Mouse (Mus musculus) embryonic facial prominence, embryonic 11.5 days (tissue): ENCODE data around the gene Nupl2. TPM values are rescaled to one million over a fixed set of nuclear protein-coding genes. Genes with fewer than 3 reads are reported as not detected.

Experiments used
- ATAC-seq: fragments of 200-750 bp; cut with Nextera tagmentation; replicated peaks from 2 replicates; pipeline ENCODE4 v1.8.0; 2017; ENCODE audit warnings: low read depth; ENCODE audit not compliant: insufficient number of reproducible peaks, low FRiP score, low TSS enrichment
- DNase-seq: peaks from one replicate; pipeline ENCODE4 v3.0.0-alpha.2; 2015; ENCODE audit warnings: low spot score
- H3K27ac ChIP-seq: fragments of 300-500 bp; sonication (generic); replicated peaks from 2 replicates; pipeline ENCODE4 v1.5.1; 2014; ENCODE audit warnings: mild to moderate bottlenecking, low read depth, low read length, control low read depth
- H3K27me3 ChIP-seq: fragments of 300-500 bp; sonication (generic); 2 replicates; pipeline ENCODE4 v1.6.1; 2014; ENCODE audit warnings: mild to moderate bottlenecking, low read length, moderate library complexity, mixed read lengths; ENCODE audit not compliant: control insufficient read depth, insufficient read depth
- H3K36me3 ChIP-seq: fragments of 300-500 bp; sonication (generic); replicated peaks from 2 replicates; pipeline ENCODE4 v1.6.1; 2014; ENCODE audit warnings: low read depth, mild to moderate bottlenecking, low read length, moderate library complexity, mixed read lengths; ENCODE audit not compliant: control insufficient read depth, insufficient read depth
- H3K4me1 ChIP-seq: fragments of 300-500 bp; sonication (generic); 2 replicates; pipeline ENCODE4 v1.6.1; 2014; ENCODE audit warnings: low read length, mixed read lengths; ENCODE audit not compliant: control insufficient read depth, insufficient read depth
- H3K4me2 ChIP-seq: fragments of 300-500 bp; sonication (generic); 2 replicates; pipeline ENCODE4 v1.6.1; 2014; ENCODE audit warnings: low read depth, mild to moderate bottlenecking, control low read depth, low read length, moderate library complexity
- H3K4me3 ChIP-seq: fragments of 300-500 bp; sonication (generic); 2 replicates; pipeline ENCODE4 v1.5.1; 2014; ENCODE audit warnings: low read depth, low read length, control low read depth
- H3K9ac ChIP-seq: fragments of 300-500 bp; sonication (generic); replicated peaks from 2 replicates; pipeline ENCODE4 v1.6.1; 2014; ENCODE audit warnings: mild to moderate bottlenecking, control low read depth, low read length
- H3K9me3 ChIP-seq: fragments of 300-500 bp; sonication (generic); replicated peaks from 2 replicates; pipeline ENCODE4 v1.6.1; 2016; ENCODE audit warnings: mild to moderate bottlenecking, low read length, inconsistent platforms, mixed read lengths; ENCODE audit not compliant: control insufficient read depth
- WGBS: fragments of 180-500 bp; shearing (Covaris S2); extraction: QIAGEN DNeasy Blood & Tissue Kit; methylation state at CpG from one replicate; pipeline ENCODE4 v1.1.7; 2014; 5-methylcytosine and 5-hydroxymethylcytosine counted together
- polyA plus RNA-seq: library from polyadenylated mRNA; unstranded; fragments of >200 nt; fragmentation: Nextera tagmentation; extraction: Ambion mirVana; gene quantifications from 2 replicates; pipeline ENCODE4 v1.2.1, GENCODE M21; 2014

Nupl2 gene
- 21.1 and 22.1 TPM in 2 replicates for polyA plus RNA-seq

DNA sequence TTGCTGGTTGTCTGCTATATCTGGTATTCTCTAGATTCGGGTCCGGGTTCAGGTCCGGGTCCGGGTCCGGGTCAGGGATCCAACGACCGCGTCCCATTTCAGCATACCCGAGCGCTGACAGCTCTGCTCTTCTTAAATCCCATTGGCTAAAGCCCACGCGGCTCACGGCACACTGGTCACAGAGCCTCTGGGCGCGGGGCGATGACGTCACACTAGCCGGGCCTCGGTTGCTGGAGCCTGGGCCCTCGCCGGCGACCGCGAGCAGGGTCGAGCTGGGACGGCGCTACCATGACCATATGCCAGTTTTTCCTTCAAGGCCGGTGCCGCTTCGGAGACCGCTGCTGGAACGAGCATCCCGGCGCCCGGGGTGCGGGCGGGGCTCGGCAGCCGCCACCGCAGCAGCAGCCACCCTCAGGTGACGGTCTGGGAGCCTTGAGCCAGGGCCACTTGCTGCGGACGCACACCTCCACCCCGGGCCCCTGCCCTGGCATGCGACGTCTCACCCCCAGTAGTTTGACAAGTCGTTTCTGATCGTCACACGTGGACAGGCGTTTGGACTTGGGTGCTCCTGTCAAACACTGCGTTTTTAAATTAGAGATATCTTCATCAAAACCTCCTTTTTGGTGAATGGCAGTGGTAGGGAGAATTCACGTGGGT is at the start of gene Nupl2:
Gene Nupl2 (plus strand): TSS at position 175 of the 657 bp plus-strand sequence.
- Histone ChIP-seq H3K4me2 (peak within 1 kb of the TSS; percentile 75), H3K9me3 (no peaks in the 10 kb centered on the region), H3K4me1 (no peaks in the 10 kb centered on the region), H3K27me3 (no peaks in the 10 kb centered on the region), H3K9ac (peak within 1 kb of the TSS; percentile 92), H3K4me3 (peak within 1 kb of the TSS; percentile 86), H3K27ac (no peak within 1 kb of the TSS; the same call in 1 of the 2 replicates), H3K36me3 (no peaks in the 10 kb centered on the region)
- WGBS = under 1% methylated on average over 52 of the region's 52 CpGs
- ATAC-seq = peak; percentile 97
- DNase-seq = peak; percentile 97

DNA sequence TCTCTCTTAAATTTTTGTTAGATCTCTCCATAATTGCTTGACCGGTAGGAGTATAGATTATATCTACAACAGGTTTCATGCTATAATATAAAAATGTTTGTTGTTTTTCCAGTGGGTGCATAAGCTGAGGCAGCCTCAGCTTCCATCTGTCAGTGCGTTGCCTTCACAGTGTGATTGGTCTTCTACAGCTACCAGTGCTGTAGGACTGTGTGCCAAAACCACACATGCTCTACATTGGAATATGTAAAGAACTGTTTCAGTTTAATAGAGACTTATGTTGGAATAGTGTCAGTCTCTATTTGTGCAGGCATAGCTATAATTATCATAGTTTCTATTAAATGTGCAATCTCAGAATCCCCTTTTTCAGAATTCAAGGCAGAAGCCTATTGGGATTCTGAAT is 42.5 kb upstream of the Nupl2 start:
- no peak overlapping the region for H3K4me2 ChIP-seq
- H3K36me3 ChIP-seq = no peaks in the 10 kb centered on the region
- H3K4me3 ChIP-seq = no peak overlapping the region
- H3K4me1 ChIP-seq = no peaks in the 10 kb centered on the region
- no peak for ATAC-seq
- no peak for DNase-seq
- no peaks in the 10 kb centered on the region for H3K27me3 ChIP-seq
- no peaks in the 10 kb centered on the region for H3K9me3 ChIP-seq
- WGBS = 93% methylated on average over 2 of the region's 2 CpGs
- no peak overlapping the region for H3K9ac ChIP-seq
- no peak overlapping the region for H3K27ac ChIP-seq

DNA sequence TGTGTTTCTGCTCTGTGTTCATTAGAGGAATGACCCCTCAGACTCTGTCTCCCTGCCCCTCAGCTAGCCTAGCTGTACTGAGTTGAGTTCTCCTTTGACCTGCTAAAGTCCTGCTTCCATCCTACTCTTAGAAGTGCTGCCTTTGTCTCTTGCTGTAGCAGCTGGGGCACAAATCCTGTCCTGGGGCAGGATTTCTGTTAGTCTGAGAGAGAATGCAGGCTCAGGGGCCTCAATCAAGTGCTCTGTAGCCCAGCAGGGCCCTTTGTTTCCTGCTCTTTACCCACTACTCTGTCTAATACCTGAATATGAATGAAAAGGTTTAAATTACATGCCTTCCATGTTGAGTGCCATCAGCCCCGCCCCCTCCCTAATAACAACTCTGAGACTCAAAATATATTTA is 40.6 kb upstream of the Nupl2 start:
- Histone ChIP-seq H3K4me3 (no peak overlapping the region), H3K36me3 (no peaks in the 10 kb centered on the region), H3K9ac (peak overlapping the region; percentile 18; the same call in 1 of the 2 replicates), H3K9me3 (no peaks in the 10 kb centered on the region), H3K4me2 (no peak overlapping the region), H3K27me3 (no peaks in the 10 kb centered on the region), H3K4me1 (no peaks in the 10 kb centered on the region), H3K27ac (peak overlapping the region; percentile 52; the same call in 1 of the 2 replicates)
- ATAC-seq (peak; percentile 76), DNase-seq (peak; percentile 29)
- 60% methylated on average over 1 of the region's 1 CpGs for WGBS

DNA sequence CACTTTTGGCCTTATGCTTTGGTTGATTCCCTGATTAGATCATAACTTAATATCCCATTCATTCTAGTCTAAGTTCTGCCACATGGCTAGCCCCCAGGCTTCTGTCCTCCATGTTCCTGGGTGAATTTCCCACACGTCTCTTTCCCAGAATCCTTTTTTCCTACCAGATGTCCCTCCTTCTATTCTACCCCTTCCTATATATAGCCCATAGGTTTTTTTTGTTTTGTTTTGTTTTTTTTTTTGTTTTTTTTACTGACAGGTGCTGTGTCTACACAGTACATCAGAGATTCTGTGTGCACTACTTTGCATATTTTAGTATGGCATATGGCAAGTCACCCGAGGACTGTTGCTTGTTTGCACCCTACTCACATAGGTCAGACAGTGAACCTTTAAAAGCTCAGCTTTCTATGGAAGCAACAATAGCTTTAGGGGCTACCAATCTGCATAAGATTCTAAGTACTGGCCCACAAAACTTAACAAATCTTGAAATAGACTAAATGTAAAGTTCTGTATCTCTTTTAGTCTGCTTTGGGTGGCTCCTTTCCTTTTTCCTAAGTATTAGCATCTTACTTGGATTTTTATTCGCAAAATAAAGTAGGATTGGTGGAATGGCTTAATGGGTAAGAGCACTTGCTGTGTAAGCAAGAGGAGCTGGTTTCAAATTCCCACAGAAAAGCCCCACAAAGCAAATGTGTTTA is 40.0 kb upstream of the Nupl2 start:
- H3K27me3 ChIP-seq = no peaks in the 10 kb centered on the region
- 59% methylated on average over 3 of the region's 3 CpGs for WGBS
- no peaks in the 10 kb centered on the region for H3K36me3 ChIP-seq
- H3K4me1 ChIP-seq = no peaks in the 10 kb centered on the region
- no peak overlapping the region for H3K4me3 ChIP-seq
- H3K9me3 ChIP-seq = no peaks in the 10 kb centered on the region
- H3K9ac ChIP-seq = no peak overlapping the region
- no peak for DNase-seq
- ATAC-seq = no peak
- no peak overlapping the region for H3K4me2 ChIP-seq
- H3K27ac ChIP-seq = no peak overlapping the region; the same call in 1 of the 2 replicates

DNA sequence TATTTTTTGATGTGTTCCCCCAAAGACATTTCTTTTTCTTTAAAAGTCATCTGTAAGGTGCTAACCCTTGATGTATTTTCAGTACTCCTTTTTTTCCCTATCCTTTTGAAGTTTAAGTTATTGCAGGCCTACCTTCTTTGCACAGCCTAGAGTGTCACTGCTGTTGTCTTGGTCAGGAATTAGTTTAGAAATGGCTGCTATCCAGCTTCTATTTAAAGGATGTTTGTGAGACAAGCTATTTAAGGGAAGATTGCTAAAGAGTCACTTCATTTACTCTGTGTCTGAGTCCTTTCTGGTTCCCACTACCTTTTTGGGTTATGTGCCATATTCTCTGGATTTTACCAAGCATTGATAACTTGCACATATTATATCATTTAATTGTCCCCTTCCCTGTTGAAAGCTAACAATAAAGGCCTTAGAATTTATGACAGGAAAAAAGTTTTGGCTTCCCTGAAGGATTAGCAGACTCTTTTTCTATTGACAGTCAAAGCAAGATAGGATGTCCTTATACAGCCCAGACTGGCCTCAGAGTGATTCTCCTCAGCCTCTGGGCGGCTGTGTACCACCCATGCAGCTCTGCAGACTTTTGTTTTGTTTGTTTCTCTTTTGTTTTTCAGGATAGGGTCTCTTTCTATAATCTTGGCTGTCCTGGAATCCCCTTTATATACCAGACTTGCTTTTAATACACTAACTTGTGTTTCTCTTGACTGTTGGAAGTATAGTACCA is 38.7 kb upstream of the Nupl2 start:
- Histone ChIP-seq H3K9me3 (no peaks in the 10 kb centered on the region), H3K36me3 (no peaks in the 10 kb centered on the region), H3K4me3 (no peak overlapping the region), H3K27ac (no peak overlapping the region), H3K27me3 (no peaks in the 10 kb centered on the region), H3K4me1 (no peaks in the 10 kb centered on the region), H3K9ac (no peak overlapping the region), H3K4me2 (no peak overlapping the region)
- WGBS = 67% methylated on average over 1 of the region's 1 CpGs
- no peak for DNase-seq
- ATAC-seq = no peak

DNA sequence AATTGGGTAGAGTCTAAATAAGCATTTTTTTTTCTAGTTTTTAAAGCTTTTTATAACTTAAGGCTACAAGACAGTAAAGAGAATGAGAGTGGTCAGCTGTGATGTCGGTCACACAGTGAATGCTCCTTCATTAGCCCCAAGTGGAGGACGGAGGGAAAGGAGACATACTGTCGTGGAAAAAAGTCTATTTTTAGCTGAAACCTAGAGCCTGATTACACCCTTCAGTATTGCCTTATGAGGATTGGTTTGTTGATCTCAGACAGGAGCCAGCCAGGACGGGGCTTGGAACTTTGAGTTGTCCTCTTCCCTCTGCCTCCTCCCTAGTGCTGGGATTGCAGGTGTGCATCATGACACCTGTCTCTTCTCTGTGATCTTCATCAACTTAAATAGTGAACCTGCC is 37.8 kb upstream of the Nupl2 start:
- H3K9me3 ChIP-seq = no peaks in the 10 kb centered on the region
- ATAC-seq (no peak), DNase-seq (no peak)
- 72% methylated on average over 4 of the region's 4 CpGs for WGBS
- no peaks in the 10 kb centered on the region for H3K27me3 ChIP-seq
- no peak overlapping the region for H3K4me3 ChIP-seq
- no peak overlapping the region for H3K9ac ChIP-seq
- H3K4me1 ChIP-seq = no peaks in the 10 kb centered on the region
- H3K36me3 ChIP-seq = no peaks in the 10 kb centered on the region
- no peak overlapping the region for H3K4me2 ChIP-seq
- H3K27ac ChIP-seq = no peak overlapping the region

DNA sequence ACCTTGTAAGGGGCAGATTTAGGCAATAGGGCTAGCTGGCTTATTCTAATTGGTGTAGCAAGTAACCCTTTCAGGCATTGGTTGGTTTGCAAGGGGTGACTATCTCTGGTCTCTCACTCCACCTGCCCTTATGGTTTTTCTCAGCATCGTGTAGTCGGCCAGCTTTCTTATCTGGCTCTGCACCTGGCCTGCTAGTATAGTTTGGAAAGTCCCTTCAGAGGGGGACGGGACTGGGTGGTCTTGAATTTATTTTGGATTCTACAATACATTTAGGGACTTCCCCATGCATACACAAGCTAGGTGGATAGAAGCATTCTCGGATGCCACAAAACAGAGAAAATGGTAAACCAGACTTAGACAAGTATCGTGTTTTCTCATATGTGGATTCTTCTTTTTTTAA is 17.8 kb upstream of the Nupl2 start:
- Histone ChIP-seq H3K9ac (no peak overlapping the region), H3K4me2 (no peak overlapping the region), H3K4me1 (no peaks in the 10 kb centered on the region), H3K27me3 (no peaks in the 10 kb centered on the region), H3K27ac (no peak overlapping the region), H3K9me3 (no peaks in the 10 kb centered on the region), H3K4me3 (no peak overlapping the region), H3K36me3 (peaks cover 8% of the 10 kb centered on the region)
- ATAC-seq (no peak), DNase-seq (no peak)
- WGBS = 96% methylated on average over 5 of the region's 5 CpGs

DNA sequence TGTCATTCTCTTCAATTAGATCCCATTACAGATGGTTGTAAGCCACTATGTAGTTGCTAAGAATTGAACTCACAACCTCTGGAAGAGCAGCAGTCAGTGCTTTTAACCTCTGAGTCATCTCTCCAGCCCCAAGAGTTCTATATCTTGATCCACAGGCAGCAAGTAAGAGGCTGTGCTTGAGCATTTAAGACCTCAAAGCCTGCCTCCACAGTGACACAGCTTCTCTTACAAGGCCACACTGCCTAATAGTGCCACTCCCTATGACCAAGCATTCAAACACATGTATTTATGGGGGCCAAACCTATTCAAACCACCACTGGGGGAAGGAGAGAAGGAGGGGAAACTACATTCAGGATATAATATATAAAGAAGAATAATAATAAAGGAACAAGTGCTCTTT is 12.6 kb upstream of the Nupl2 start:
- no peaks in the 10 kb centered on the region for H3K9me3 ChIP-seq
- H3K9ac ChIP-seq = no peak overlapping the region
- H3K4me1 ChIP-seq = no peaks in the 10 kb centered on the region
- no peak overlapping the region for H3K4me3 ChIP-seq
- no peaks in the 10 kb centered on the region for H3K27me3 ChIP-seq
- no peak overlapping the region for H3K4me2 ChIP-seq
- no peak for ATAC-seq
- H3K36me3 ChIP-seq = no peaks in the 10 kb centered on the region
- no peak overlapping the region for H3K27ac ChIP-seq
- DNase-seq = no peak
